Mouse (Mus musculus) kidney, postnatal 36 days (tissue): ENCODE data around the gene Tent4b.

ENCODE experiments used
- DNase-seq, 2 experiments: peaks; one replicate each; pipeline ENCODE4 v3.0.0; 2021 to 2022; ENCODE audit warnings: mixed read lengths in 2 of 2

The Tent4b gene

DNA sequence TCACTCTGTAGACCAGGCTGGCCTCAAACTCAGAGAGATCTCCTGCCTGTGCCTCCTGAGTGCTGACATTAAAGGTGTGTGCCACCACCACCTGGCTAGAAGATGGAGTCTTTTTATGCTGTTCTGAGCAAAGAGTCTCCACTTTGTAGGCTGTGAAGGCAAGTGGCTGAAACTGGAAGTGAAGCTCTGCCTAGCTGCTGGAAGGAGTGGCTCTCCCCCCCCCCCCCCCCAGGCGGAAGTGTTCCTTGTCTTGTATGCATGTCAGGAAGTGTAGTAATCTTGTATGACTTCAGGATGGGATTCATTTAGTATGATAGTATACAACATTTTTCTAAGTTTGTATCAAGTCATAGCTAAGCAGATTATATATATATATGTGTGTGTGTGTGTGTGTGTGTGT, 29.8 kb downstream of the Tent4b start:
- DNase-seq: no peak

DNA sequence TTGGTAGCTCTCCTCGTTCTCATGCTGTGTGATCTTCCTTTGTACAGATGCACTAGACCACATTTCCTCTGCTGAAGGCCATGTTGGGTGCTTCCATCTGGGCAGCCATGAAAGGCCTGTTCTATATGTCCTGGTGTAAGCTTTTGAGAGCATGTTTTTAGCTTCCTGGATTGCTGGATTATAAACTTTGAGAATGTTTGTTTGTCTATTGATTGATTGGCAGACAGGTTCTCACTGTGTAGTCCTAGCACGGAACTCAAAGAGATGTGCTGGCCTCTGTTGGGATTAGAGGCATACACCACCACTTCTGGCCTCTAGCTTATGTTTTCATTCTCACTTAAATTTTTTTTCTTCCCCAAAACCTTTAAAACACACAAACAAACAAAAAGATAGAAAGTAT, 37.7 kb downstream of the Tent4b start:
- no peak for DNase-seq

DNA sequence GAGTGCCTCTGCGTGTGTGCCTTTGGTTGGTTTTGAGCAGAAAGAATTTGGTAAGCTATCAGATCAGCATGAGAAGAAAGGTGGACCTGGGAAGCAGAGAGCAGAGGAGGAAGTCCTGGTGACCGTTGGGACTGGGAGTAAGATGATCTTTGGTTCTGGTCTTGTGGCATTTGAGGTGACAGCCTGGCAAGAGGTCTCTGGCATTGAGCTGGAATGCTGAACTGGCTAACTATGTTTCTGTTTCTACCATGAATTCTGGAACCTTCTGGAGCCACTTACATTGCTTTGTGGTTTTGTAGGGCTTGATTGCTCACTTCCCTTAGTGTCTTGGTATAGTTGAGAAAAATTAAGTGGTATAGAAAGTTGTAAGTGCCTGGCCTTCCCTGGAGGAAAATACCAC, 38.6 kb downstream of the Tent4b start:
- no peak for DNase-seq

DNA sequence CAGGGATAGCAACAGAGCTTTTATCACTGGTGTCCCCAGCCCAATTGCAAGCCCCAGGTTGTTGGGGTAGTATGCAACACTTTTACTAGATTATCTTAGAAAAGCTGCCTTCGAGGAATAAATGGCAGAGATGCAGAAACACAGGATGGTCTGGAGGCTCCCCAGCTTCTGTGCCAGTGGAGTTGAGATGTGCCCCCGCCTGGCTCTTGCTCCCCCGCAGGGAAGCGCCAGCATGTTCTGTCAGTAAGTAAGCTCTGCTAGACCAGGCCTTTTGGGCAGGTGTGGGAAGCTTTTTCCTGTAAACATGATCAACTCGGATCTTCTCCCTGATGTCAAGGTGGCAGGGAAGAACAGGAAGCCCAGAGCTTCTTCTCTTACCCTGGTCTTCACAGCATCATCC, 40.3 kb downstream of the Tent4b start:
- DNase-seq: no peak

DNA sequence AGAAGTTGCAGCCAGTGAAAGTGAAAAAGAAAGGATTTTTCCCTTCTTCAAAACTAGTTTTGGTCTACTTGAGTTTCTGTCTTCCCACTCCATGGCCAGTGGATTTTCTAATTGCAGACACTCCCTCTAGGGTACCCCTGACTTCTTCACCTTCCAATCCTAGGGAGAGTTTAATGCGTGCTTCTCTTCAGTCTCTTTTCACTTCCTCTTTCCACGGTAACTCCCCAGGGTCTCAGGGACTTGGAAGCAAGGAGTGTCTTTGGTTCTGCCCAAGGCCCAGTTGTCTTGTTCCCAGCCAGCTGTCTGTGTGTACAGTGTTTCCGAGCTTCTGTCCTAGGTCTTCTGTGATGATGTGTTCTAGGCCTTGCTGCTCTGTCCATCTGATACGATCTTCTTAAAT, 42.9 kb downstream of the Tent4b start:
- no peak for DNase-seq

DNA sequence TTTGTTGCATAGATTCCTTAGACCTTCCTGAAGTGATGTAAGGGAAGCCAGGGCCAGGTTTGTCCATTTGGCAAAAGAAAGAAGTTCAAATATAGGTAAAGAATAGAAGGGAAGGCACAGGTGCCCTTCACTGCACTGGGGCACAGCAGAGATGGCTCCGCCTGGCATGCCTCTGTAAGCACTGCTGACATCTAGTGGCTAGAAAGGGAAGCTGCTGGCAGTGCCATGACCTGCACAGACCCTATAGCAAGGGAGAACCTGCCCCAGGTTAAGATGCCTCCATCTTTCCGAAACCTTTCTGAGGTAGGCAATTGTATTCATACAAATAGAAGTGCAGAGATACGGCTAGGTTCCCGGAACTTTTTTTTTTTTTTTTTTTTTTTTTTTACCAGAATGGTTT, 45.3 kb downstream of the Tent4b start:
- peak; percentile 68 to 78 for DNase-seq

DNA sequence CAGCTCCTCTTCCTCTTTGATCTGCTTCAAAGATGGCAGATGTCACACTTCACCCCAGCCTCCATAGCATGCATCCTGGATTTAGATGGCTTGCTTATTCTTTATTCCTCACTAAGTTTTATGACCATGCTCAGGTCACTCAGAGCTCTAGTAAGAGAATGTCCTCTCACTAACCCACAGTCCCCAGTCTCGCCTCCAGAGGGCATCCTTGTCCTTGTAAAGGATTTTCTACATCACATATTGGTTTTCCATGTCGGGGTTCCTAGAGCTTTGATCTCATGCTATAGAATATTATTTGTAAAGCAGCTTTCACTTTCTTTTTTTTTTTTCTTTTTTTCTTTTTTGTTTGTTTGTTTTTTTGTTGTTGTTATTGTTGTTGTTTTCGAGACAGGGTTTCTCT, 53.8 kb downstream of the Tent4b start:
- DNase-seq: peak; percentile 34 to 80

DNA sequence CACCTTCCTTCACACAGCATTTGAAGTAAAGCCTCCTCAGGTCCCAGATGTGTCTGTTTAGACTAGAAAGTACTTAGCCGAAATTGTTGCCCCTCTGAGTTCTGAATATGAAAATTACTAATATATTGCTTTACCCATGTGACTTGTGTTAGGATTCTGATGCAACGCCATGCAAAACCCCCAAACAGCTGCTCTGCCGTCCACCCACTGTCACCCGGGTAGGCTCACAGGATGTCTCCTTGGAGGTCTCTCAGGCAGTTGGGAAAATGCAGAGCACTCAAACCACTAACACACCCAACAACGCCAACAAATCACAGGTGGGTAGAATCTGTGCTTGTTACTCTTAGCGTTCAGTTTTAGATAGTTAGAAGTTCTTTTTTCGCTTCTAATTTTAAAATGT, 55.9 kb downstream of the Tent4b start:
- no peak for DNase-seq

DNA sequence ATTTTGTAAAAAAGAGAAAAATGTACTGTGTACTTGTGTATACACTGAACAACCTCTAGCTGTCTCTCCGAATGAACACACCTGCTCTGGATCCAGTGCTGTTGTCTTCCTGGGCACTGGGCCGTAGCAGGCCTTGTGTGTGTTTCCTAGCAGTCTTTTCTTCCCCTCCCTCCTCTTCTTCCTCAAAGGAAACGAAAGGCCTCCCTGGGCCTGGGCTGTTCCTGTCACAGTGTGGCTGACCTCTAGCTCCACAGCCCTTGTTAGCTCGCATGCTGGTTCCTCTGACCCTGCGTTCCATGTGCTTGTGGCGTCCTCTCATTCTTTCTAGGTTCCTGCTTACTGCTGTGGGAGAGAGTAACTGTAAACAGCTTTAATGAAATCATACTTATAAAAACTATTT, 59.0 kb downstream of the Tent4b start:
- DNase-seq: peak in 1 of 2 experiments; percentile 11

DNA sequence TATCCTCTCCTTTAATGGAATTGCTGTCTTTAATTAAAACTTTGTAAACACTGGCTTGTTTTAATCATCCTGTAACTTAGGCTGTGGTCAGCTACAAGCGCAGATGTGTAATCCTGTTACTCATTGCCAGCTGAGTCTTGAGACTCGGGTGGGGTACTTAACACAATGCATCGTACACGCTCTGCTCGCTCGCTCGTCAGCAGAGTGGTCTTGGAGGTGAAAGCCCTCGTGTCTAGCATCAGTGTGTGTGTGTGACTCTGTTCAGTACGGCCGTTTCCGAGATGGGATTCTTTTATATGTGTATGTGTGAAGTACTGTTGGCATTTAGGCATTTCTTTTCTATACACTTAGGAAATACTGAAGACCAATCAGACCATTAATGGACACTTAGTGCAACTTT, 59.5 kb downstream of the Tent4b start:
- no peak for DNase-seq

DNA sequence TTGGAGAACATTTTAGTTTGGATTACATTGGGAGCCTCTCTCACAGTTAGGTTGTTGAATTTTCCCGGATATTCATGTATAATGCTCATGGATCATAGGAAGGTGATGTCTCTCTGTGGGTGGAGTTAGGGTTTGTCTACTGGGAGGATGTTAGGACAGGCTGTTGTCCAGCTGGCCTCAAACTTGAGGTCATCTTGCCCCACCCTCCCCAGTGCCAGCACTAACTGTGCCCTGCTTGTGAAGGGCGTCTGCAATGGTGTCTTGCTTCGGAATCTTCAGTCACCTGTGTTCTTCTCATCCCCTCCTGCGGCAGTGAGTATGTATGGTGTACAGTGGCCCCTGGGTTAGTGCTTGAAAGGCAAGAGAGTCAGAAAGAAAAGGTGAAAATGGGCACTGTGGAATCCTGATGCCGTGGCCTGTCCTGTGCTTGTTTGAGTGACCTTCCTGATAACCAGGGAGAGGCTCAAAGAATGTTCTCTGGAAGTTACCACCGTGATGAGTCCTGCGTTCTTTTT, 61.5 kb downstream of the Tent4b start:
- peak in 1 of 2 experiments; percentile 12 for DNase-seq

DNA sequence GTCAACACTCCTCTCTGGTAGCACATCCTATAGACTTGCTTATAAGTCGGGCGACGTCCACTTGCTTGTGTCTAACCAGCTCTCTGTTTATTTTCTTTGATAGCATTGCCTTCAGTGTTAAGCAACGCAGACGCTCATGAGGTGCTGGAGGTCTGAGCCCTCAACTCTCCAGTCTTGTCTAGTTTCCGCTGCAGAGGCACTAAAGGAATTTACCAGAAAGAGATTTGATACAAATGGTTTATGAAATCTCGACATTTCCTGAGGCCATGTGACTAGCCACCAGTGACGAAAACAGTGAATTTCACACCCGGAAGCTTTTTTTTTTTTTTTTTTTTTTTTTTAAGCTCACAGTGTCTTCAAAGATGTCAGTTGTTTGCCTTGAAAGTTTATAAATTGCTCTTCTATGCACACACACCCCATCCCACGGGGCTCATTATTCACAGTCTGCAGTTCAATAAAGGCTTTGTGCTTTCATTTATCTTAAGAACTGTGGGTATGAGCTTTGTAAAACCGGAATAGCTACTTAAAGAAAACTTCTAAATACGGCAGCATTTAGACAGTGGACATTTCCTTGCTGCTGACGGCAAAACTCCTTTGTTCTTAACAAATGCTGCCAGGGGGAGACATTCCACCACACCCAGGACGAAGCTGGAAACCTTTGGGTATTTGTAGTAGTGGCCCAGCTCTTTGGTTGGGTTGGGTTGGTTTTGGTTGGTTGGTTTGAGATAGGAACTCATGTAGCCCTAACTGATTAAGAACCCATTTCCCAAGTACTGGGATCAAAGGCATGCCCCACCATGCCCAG, 64.0 kb downstream of the Tent4b start:
- peak in 1 of 2 experiments; percentile 31 for DNase-seq

DNA sequence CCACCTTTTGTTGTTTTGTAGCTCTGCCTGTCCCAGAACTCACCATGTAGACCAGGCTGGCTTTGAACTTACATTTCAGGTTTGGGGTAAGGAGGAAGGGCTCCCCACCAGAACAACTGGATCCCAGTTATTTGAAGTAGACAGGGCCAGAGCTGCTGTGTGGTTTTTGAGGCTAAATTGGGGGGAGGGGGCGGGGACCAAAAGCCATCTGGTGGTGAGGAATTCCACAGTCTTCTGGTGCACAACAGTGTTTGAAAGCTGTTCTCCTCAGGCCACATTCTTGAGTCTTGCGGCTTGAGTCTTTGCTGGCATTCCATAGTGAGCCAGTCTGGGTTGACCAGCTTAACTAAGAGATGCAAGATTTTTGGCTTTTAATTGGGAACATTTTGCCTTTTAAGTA, 66.5 kb downstream of the Tent4b start:
- no peak for DNase-seq

DNA sequence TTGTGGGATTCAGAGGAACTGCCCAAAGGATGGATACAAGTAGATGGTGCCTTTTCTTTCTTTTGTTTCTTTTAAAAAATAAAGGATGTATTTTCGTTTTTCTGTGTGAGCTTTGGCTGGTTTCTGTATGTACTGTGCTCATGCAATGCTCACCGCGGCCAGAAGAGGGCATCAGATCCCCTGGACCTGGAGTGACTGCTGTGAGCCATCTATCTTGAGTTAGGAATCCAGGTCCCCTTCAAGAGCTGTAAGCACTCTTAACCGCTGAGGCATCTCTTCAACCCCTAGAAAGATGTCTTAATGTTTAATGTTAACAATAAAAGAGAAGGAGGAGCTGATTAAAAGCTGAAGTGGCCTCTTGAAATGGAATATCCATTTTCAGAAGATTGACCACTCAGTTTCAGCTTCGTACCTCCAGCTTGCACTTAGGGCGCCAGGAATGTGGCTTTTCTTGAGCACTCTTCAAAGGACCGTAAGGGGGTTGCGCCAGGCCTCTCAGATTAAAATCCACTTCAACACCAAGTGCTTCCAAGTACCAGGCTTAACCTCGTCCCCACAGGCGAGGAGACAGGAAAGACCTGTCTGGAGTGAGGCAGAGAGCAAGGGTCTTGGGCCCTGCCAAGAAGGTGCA, 67.3 kb downstream of the Tent4b start:
- peak; percentile 68 to 91 for DNase-seq

DNA sequence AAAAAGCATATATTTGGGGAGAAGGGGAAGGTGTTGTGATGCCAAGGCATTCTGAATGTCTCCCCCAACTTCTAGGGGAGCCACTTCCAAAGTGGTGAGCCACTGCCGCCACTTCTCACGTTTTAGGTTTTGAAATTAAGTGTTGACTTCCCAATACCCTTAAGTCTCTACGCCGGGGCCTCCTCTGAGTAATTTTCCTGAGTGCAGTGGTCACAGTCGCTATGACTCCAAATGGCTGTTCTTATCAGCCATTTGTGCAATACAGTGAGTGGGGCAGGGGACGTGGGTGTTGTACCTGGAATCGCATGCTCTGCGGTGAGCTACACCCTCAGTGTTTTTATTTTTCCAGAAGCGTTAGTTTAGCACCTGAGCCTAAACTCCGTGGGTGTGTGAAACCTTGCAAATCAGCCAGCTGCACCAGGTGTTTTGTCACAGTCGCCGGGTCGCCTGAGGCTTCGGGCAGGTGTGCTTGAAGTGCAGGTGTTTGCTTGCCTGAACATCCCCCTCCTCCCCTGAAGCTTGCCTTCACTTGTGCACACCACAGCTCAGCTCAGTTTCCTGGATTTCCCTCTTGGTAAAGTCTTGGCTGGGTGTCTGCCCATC, 67.9 kb downstream of the Tent4b start:
- DNase-seq: no peak

DNA sequence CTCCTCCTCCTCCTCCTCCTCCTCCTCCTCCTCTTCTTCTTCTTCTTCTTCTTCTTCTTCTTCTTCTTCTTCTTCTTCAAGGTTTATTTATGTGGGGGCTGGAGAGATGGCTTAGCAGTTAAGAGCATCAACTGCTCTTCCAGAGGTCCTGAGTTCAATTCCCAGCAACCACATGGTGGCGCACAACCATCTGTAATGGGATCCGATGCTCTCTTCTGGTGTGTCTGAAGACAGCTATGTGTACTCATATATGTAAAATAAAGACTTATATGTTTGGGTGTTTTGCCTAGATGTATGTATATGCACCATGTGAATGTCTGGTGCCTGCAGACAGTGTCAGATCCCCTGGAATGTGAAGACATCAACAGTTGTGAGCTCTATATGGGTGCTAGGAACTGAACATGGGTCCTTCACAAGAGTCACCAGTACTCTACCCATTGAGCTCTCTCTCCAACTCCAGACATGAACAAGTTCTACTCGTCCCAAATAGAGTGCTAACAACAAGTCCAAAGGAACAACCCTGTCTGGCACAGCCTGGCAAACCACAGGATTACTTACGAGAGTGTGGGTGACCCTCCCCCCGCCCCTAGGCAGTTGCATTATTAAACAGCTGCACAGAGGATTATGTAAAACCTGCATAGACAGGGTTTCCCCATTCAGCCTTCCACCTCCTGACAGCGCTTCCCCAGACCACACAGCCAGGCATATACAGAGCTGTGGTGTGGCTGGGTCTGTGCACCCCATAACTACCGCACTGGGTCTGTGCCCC, 70.3 kb downstream of the Tent4b start:
- no peak for DNase-seq

DNA sequence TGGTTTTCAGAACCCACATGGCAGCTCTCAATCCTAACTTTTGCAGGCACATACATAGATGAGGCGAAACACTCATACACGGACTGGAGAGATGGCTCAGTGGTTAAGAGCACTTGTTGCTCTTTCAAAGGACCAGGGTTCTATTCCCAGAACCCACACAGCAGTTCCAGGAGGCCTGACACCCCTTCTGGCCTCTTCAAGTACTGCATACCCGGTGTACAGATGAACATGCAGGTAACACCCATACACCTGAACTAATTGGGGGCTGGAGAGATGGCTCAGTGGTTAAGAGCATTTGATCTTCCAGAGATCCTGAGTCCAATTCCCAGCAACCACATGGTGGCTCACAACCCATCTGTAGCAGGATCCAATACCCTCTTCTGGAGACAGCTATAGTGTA, 71.1 kb downstream of the Tent4b start:
- DNase-seq: no peak

DNA sequence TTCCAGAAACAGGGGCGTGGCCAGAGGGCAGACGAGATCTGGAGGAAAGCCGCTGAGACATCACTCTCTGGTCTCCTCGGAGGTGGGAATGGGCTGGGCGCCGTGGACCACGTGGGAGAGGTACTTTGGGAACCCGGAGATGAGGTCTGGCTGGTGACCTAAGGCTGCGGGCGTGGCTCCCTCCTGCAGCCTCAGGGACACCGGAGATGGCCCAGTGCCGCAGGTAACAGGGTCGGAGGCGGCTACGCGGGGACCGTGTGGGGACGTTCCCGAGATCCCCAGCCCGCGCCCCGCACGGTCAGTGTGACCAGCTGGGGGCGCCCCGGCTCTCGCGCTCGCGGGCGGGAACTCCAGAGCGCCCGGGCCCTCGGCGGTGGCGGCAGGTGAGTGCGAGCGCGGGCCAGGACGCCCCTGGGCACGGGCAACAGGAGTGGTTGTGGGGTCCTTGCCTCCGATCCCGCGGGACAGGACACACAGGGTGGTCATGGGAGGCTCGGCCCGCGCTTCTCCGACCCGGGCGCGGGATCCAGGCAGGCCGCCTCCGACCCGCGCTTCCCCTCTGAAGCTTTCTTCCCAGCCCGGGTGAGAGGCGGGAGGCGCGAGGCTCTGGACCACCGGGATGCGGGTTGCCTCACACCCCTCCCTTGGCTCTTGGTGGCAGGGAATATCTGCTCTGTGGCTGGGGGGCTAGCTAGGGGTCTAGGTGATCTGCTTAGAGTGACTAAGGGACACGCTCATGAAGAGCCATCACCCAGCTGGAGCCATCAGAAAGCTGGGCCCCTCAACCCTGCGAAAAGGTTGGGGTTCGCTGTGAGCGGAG, 73.4 kb downstream of the Tent4b start, which contains the start of gene Adcy7:
TSS of gene Adcy7 (plus strand) at position 173 of the 820 bp plus-strand sequence.
- DNase-seq: peak in 1 of 2 experiments; percentile 71

DNA sequence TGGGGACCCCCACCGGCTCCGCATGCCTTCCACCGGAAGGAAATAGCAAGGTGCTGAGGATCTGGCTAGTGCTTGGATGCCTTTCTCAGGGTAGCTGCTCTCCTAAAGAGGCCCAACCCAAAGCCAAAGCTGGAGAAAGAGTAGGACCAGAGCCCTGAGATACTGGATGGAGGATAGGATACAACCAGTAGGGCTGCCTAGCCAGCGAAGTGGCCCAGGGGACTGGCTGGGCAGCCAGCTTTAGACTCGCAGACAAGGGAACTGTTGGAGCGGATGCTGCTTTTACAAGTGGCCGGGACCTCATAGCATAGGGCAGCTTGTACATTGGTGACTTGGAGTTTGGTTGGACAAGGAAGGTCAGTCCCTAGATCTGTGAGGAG, 74.0 kb downstream of the Tent4b start:
- DNase-seq: no peak

DNA sequence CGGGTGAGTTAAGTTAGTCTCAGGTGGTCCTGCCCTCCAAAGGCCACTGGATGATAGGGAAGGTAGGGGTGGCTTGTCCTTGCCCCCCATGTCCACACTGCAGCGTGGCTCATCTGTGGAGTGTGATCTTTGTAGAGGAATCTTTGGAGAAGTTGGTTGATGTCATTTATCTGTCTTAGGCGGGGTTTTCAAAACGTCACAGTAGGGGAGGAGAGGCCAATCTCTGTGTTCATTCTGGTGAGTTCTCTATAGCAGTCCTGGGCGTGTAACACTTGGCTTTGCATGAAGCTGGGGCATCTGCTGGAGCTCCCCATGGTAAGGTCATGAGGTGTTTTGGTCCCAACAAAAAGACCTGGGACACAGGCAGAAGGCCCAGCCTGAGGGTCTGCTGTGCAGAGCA, 75.1 kb downstream of the Tent4b start:
- DNase-seq: no peak

DNA sequence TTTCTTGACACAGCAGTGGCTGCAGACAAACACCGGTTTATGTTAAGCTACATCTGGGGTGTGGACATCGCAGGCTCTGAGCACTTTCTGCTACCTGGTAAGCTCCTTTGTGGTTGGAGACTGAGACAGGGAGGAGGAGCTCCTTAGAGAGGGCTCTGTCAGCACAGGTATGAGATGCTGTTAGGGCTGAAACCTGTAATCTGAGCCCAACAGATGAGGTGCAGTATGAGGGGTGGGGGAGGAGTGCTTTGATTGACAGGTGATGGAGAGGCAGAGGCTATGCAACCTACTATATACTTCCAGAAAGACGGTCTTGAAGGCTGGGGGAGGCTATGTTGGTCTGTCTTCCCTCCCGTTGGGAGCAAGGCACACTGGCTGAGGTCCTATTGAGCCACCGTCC, 80.2 kb downstream of the Tent4b start:
- no peak for DNase-seq

DNA sequence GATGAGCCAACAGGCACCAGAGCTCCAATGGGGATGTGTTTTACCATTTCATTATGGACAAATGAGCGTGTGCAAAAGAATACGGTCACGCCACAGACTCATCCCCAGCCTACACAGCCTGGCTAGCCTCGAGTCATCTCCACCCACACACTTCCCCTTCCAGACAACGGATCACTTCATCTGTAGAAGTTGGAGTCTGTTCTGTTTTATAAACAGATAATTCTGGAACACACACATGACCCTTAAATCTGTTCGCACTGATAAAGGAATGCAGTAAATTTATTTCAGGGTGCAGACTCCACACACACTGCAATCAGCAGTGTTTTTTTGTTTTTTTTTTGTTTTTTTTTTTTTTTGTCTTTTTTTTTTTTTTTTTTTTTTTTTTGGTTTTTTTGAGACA, 80.7 kb downstream of the Tent4b start:
- no peak for DNase-seq
